In genomic region chr10:29361095-29361463, GRCm38 (mm10) we compare ENCODE assay signal across 8 mouse cellular contexts. TPM values are rescaled to one million over a fixed set of nuclear protein-coding genes. Genes with fewer than 3 reads are reported as not detected.
DNase-seq lines count a peak whose midpoint lies in the region; ATAC-seq and TF ChIP-seq lines count a peak whose summit lies in the region.

No protein-coding gene starts in this region.

- no peak for ATAC-seq in heart, embryonic 15.5 days (replicated peaks; ENCODE audit: insufficient number of reproducible peaks, insufficient read depth, low FRiP score, low read depth)
- ATAC-seq in hindbrain, embryonic 13.5 days (ENCODE audit: low FRiP score) = peak; percentile 2; the same call in 1 of the 2 replicates
- no peak for ATAC-seq in midbrain, embryonic 13.5 days

- H3K36me3 ChIP-seq in heart, embryonic 15.5 days = no peaks in the 10 kb centered on the region
- no peaks in the 10 kb centered on the region for H3K36me3 ChIP-seq in hindbrain, embryonic 13.5 days
- no peaks in the 10 kb centered on the region for H3K36me3 ChIP-seq in midbrain, embryonic 13.5 days

- intact Hi-C loops in left cerebral cortex, postnatal 4 days (cut with DNase I) = no loop called here

- peak overlapping the region; percentile 99 for H3K27ac ChIP-seq in heart, embryonic 15.5 days
- H3K27ac ChIP-seq in bone marrow, adult 2 months (ENCODE audit: control insufficient read depth, insufficient read depth, low read depth, low read length, poor library complexity) = peak overlapping the region; percentile 99
- H3K27ac ChIP-seq in hindbrain, embryonic 13.5 days = peak overlapping the region; percentile 100
- peak overlapping the region; percentile 100 for H3K27ac ChIP-seq in midbrain, embryonic 13.5 days

- no peaks in the 10 kb centered on the region for H3K9me3 ChIP-seq in heart, embryonic 15.5 days (replicated peaks)
- no peaks in the 10 kb centered on the region for H3K9me3 ChIP-seq in hindbrain, embryonic 13.5 days
- H3K9me3 ChIP-seq in midbrain, embryonic 13.5 days = no peaks in the 10 kb centered on the region

- no peaks in the 10 kb centered on the region for H3K27me3 ChIP-seq in heart, embryonic 15.5 days
- no peaks in the 10 kb centered on the region for H3K27me3 ChIP-seq in hindbrain, embryonic 13.5 days
- H3K27me3 ChIP-seq in midbrain, embryonic 13.5 days = no peaks in the 10 kb centered on the region

- peak overlapping the region; percentile 85 for H3K4me3 ChIP-seq in heart, embryonic 15.5 days
- H3K4me3 ChIP-seq in bone marrow, adult 2 months (replicated peaks; ENCODE audit: control insufficient read depth, low read depth, low read length) = peak overlapping the region; percentile 87
- H3K4me3 ChIP-seq in hindbrain, embryonic 13.5 days = peak overlapping the region; percentile 95
- H3K4me3 ChIP-seq in midbrain, embryonic 13.5 days (replicated peaks) = peak overlapping the region; percentile 91

- H3K4me1 ChIP-seq in heart, embryonic 15.5 days (replicated peaks) = peaks cover 19% of the 10 kb centered on the region
- H3K4me1 ChIP-seq in bone marrow, adult 2 months (ENCODE audit: control insufficient read depth, insufficient read depth, low read length) = no peaks in the 10 kb centered on the region; the same call in 1 of the 2 replicates
- peaks cover 36% of the 10 kb centered on the region for H3K4me1 ChIP-seq in hindbrain, embryonic 13.5 days (replicated peaks)
- peaks cover 47% of the 10 kb centered on the region for H3K4me1 ChIP-seq in midbrain, embryonic 13.5 days (replicated peaks)

- TF ChIP-seq CTCF in bone marrow, adult 2 months (IDR thresholded peaks at IDR 0.05; ENCODE audit: control insufficient read depth, insufficient read depth, low read length) = no peak

- TF ChIP-seq POLR2A in bone marrow, adult 2 months (IDR thresholded peaks at IDR 0.05; ENCODE audit: borderline replicate concordance, control insufficient read depth, low read depth, low read length) = no peak

- H3K9ac ChIP-seq in heart, embryonic 15.5 days = peak overlapping the region; percentile 98
- peak overlapping the region; percentile 98 for H3K9ac ChIP-seq in hindbrain, embryonic 13.5 days
- peak overlapping the region; percentile 90 for H3K9ac ChIP-seq in midbrain, embryonic 13.5 days (replicated peaks)

- H3K4me2 ChIP-seq in heart, embryonic 15.5 days = peak overlapping the region; percentile 72
- peak overlapping the region; percentile 78 for H3K4me2 ChIP-seq in hindbrain, embryonic 13.5 days
- peak overlapping the region; percentile 71 for H3K4me2 ChIP-seq in midbrain, embryonic 13.5 days (replicated peaks)

- DNase-seq in heart, adult 11 months = no peak
- DNase-seq in T-cell, adult 2 months (ENCODE audit: low spot score) = no peak
- no peak for DNase-seq in urinary bladder, adult 18-20 months (ENCODE audit: low spot score in 2 of 2)
- no peak for DNase-seq in left cerebral cortex, postnatal 4 days

- WGBS in heart, embryonic 15.5 days = 4% methylated on average over 6 of the region's 6 CpGs
- WGBS in bone marrow, adult 2 months = under 1% methylated on average over 6 of the region's 6 CpGs
- WGBS in hindbrain, embryonic 13.5 days = under 1% methylated on average over 6 of the region's 6 CpGs
- WGBS in midbrain, embryonic 13.5 days = 0% methylated on average over 6 of the region's 6 CpGs

RNA-seq across cellular contexts. Expression of gene Rnf146, which starts 1.2 kb away (rescaled TPM):
- 35.7 and 37.9 TPM in 2 replicates for polyA plus RNA-seq in heart, embryonic 15.5 days (2015; fragmentation: Nextera tagmentation; extraction: Ambion mirVana)
- 17.5 and 30.0 TPM in 2 replicates for polyA plus RNA-seq in bone marrow, adult 2 months (2011; ENCODE audit: insufficient read depth, insufficient read length, low replicate concordance, missing spikeins)
- 87.7 and 95.1 TPM in 2 replicates for polyA plus RNA-seq in hindbrain, embryonic 13.5 days (2015; fragmentation: Nextera tagmentation; extraction: Ambion mirVana)
- polyA plus RNA-seq in midbrain, embryonic 13.5 days (2015; fragmentation: Nextera tagmentation; extraction: Ambion mirVana) = 93.3 and 106 TPM in 2 replicates
- total RNA-seq in left cerebral cortex, postnatal 4 days (2021) = 10 to 100 TPM; 81.5 to 85.9 TPM

RNA-seq across cellular contexts. Expression of gene Echdc1, which starts 48.1 kb away (rescaled TPM):
- polyA plus RNA-seq in heart, embryonic 15.5 days (2015; fragmentation: Nextera tagmentation; extraction: Ambion mirVana) = 24.9 and 25.0 TPM in 2 replicates
- 2.5 and 5.8 TPM in 2 replicates for polyA plus RNA-seq in bone marrow, adult 2 months (2011; ENCODE audit: insufficient read depth, insufficient read length, low replicate concordance, missing spikeins)
- 21.1 and 25.5 TPM in 2 replicates for polyA plus RNA-seq in hindbrain, embryonic 13.5 days (2015; fragmentation: Nextera tagmentation; extraction: Ambion mirVana)
- polyA plus RNA-seq in midbrain, embryonic 13.5 days (2015; fragmentation: Nextera tagmentation; extraction: Ambion mirVana) = 21.0 and 22.1 TPM in 2 replicates
- 10 to 100 TPM; 19.2 to 22.8 TPM for total RNA-seq in left cerebral cortex, postnatal 4 days (2021)
